8 mouse cellular contexts compared by ENCODE assay signal in the genomic region with DNA sequence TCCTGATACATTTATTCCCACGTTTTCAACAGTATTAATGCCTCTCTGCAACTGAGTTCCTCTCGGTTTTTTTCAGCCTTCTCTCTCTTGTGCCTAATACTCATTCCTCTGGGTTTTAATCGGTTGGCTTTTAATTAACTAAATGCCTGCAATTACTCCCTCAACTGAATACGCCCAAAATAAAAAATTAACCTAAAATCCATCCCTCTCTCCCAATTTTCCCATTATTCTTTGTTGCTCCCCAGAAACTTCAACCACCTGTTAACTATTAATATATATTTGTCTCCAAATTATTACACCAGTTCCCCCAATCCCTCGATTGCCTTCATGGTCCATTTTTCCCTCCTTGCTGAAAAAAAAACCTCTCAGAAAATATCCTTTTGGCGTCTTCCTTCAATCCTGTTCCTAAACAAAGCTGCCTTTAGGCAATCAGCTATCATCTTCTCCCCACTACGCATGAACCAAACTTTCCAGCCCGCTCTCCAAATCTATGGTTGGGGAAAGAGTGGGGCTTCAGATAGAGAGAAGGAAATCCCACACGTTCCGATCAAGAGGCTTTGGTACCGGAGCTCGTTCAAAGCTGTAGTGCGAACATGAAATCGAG. TPM values are rescaled to one million over a fixed set of nuclear protein-coding genes. Genes with fewer than 3 reads are reported as not detected.
DNase-seq lines count a peak whose midpoint lies in the region; ATAC-seq and TF ChIP-seq lines count a peak whose summit lies in the region.

No protein-coding gene starts in this region.

- no peaks in the 10 kb centered on the region for H3K27me3 ChIP-seq in hindbrain, embryonic 14.5 days (ENCODE audit: control insufficient read depth, insufficient read depth, low read length)
- H3K27me3 ChIP-seq in midbrain, embryonic 13.5 days, result peaks cover 4% of the 10 kb centered on the region; the same call in 1 of the 2 replicates

- peak overlapping the region; percentile 74 for H3K27ac ChIP-seq in bone marrow macrophage, adult 2 months (ENCODE audit: insufficient read depth, low read depth, low read length)
- peak overlapping the region; percentile 90 for H3K27ac ChIP-seq in hindbrain, embryonic 14.5 days
- H3K27ac ChIP-seq in midbrain, embryonic 13.5 days, result peak overlapping the region; percentile 88

- ATAC-seq in hindbrain, embryonic 14.5 days (ENCODE audit: low FRiP score), result no peak
- no peak for ATAC-seq in midbrain, embryonic 13.5 days

- no peak for TF ChIP-seq CTCF in bone marrow macrophage, adult 2 months (IDR thresholded peaks at IDR 0.05; ENCODE audit: low read depth, low read length)

- no peaks in the 10 kb centered on the region for H3K9me3 ChIP-seq in hindbrain, embryonic 14.5 days (ENCODE audit: control insufficient read depth, low read length)
- no peaks in the 10 kb centered on the region for H3K9me3 ChIP-seq in midbrain, embryonic 13.5 days

- peak overlapping the region; percentile 91 for H3K9ac ChIP-seq in hindbrain, embryonic 14.5 days
- H3K9ac ChIP-seq in midbrain, embryonic 13.5 days (replicated peaks), result peak overlapping the region; percentile 99

- H3K4me1 ChIP-seq in bone marrow macrophage, adult 2 months (ENCODE audit: control insufficient read depth, insufficient read depth, low read length), result peaks cover 11% of the 10 kb centered on the region
- peaks cover 11% of the 10 kb centered on the region for H3K4me1 ChIP-seq in hindbrain, embryonic 14.5 days (replicated peaks; ENCODE audit: control insufficient read depth, insufficient read depth, low read length)
- peaks cover 15% of the 10 kb centered on the region for H3K4me1 ChIP-seq in midbrain, embryonic 13.5 days (replicated peaks)

- WGBS in hindbrain, embryonic 14.5 days, result 1% methylated on average over 14 of the region's 14 CpGs
- 2% methylated on average over 14 of the region's 14 CpGs for WGBS in midbrain, embryonic 13.5 days

- peak overlapping the region; percentile 83 for H3K4me3 ChIP-seq in bone marrow macrophage, adult 2 months (ENCODE audit: insufficient read depth, low read length)
- peak overlapping the region; percentile 77 for H3K4me3 ChIP-seq in hindbrain, embryonic 14.5 days (replicated peaks; ENCODE audit: low read length)
- peak overlapping the region; percentile 98 for H3K4me3 ChIP-seq in midbrain, embryonic 13.5 days (replicated peaks)

- H3K36me3 ChIP-seq in hindbrain, embryonic 14.5 days (replicated peaks; ENCODE audit: control insufficient read depth, insufficient read depth), result peaks cover 38% of the 10 kb centered on the region
- peaks cover 36% of the 10 kb centered on the region for H3K36me3 ChIP-seq in midbrain, embryonic 13.5 days

- peak overlapping the region; percentile 72 for H3K4me2 ChIP-seq in hindbrain, embryonic 14.5 days (replicated peaks)
- H3K4me2 ChIP-seq in midbrain, embryonic 13.5 days (replicated peaks), result peak overlapping the region; percentile 66

- TF ChIP-seq POLR2A in bone marrow macrophage, adult 2 months (IDR thresholded peaks at IDR 0.05; ENCODE audit: borderline replicate concordance, low read depth, low read length), result no peak

- DNase-seq in kidney, adult 9 months, result peak; percentile 78
- no peak for DNase-seq in kidney, postnatal 10 days
- DNase-seq in hindbrain, embryonic 14.5 days (ENCODE audit: low spot score), result peak; percentile 44
- no peak for DNase-seq in right cerebral cortex, postnatal 10 days (ENCODE audit: low spot score in 2 of 2)
- no peak for DNase-seq in adrenal gland, adult 18-20 months (ENCODE audit: low spot score in 2 of 2)
- DNase-seq in thymus, adult 18-20 months, result no peak

RNA-seq across cellular contexts. Expression of gene Polr2m, which starts 0.8 kb away (rescaled TPM):
- polyA plus RNA-seq in bone marrow macrophage, adult 2 months (2012; ENCODE audit: insufficient read depth, insufficient read length, missing spikeins), result 54.2 and 56.0 TPM in 2 replicates
- polyA plus RNA-seq in hindbrain, embryonic 14.5 days (2014; fragmentation: Nextera tagmentation; extraction: Ambion mirVana), result 279 and 312 TPM in 2 replicates
- 366 and 377 TPM in 2 replicates for polyA plus RNA-seq in midbrain, embryonic 13.5 days (2015; fragmentation: Nextera tagmentation; extraction: Ambion mirVana)
- 100 to 1,000 TPM; 178 to 179 TPM for total RNA-seq in adrenal gland, adult 18-20 months (2021)

Comparison
In these comparisons a context has a peak if more than half of its experiments do, and no peak if none do; other contexts are left out.
1. DNase-seq: peak in kidney, adult 9 months (single experiment) and hindbrain, embryonic 14.5 days (single experiment); none in kidney, postnatal 10 days (single experiment), right cerebral cortex, postnatal 10 days (0 of 2), adrenal gland, adult 18-20 months (0 of 2) and thymus, adult 18-20 months (0 of 2).
2. Peak in every context shown above with its lines, with median percentiles within 50 percentile points of each other: H3K27ac ChIP-seq and H3K4me3 ChIP-seq.